Mouse (Mus musculus) heart, postnatal 0 days (tissue): ENCODE measurements around the gene Fam171b.

Experiments
- CTCF ChIP-seq: IDR thresholded peaks from 2 replicates; pipeline ENCODE4 v1.5.1; 2016; ENCODE audit warnings: antibody characterized with exemption, control low read depth, low read depth
- EP300 ChIP-seq: IDR thresholded peaks from 2 replicates; pipeline ENCODE4 v1.6.1; 2016; ENCODE audit warnings: antibody characterized with exemption, low read depth

DNA sequence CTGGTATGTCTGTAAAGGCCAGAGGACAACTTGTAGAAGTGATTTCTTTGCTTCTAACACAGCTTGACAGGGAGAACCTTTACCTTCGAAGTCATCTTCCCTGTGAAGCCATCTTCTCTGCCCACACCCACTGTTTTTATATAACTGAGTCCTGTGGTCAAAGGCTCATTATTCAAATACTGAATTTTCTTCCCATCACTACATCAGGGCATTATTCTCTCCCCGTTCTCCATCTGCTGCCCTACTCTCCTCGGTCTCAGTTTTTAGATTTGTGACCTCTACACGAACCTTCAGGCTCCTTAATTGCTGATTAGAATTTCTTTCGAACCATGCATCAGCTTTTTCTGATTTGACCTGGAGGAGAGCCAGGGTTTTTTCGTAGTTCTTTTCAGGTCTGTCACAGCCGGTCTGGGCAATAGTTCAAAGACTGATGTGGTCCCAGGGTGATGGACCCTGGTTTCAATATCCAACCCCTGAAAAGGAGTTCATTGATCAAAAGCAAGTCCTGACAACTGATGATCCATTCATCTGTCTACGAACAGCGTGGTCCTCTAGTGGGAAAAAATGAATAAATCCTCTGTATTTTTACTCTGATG lies 14.4 kb upstream of the Fam171b start:
- TF ChIP-seq CTCF, result no peak
- no peak for TF ChIP-seq EP300
